19 mouse cellular contexts compared by ENCODE assay signal in the genomic region with DNA sequence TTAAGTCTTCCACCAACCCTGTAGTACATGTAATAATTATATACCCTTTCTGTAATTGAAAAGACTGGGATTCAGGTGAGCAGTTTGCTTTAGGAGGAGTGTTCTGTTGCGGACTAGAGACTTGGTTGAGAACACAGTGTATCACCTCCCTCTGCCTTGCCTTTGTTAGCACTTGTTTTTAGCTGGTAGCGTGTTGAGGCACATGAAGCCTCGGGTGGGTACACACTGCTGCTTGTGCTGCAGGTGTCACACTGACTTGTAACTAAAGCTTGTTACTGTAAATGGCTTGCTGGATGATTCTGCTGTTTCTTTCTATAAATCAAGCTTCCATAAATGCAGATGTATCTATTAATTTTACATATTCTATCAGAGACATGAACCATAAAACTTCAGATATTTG.
"Had no signal": no experiment of that assay in that cellular context is flagged by ENCODE, and none has a peak within 500 bp of the region (broad histone marks: within the 10 kb centered on the region; RNA-seq: fewer than 3 reads in every experiment).

No protein-coding gene starts in this region.

- DNase-seq: liver, postnatal 0 days; lung, adult 2 months; lung, postnatal 14 days; lung, postnatal 36 days; right cerebral cortex, postnatal 14 days; right cerebral cortex, postnatal 4 days; thymus, adult 18-20 months; thymus, postnatal 25 days; thymus, postnatal 4 days had no signal

- H3K36me3 ChIP-seq: liver, embryonic 15.5 days; lung, embryonic 15.5 days; midbrain, embryonic 13.5 days; midbrain, embryonic 15.5 days; neural tube, embryonic 12.5 days; stomach, embryonic 15.5 days had no signal

- ATAC-seq: liver, postnatal 0 days; lung, postnatal 0 days; midbrain, embryonic 13.5 days; midbrain, embryonic 15.5 days had no signal

- H3K9ac ChIP-seq: liver, embryonic 15.5 days; liver, postnatal 0 days; lung, embryonic 15.5 days; midbrain, embryonic 13.5 days; midbrain, embryonic 15.5 days; neural tube, embryonic 12.5 days; stomach, embryonic 15.5 days had no signal

- H3K27ac ChIP-seq: liver, embryonic 15.5 days; lung, embryonic 15.5 days; macrophage; midbrain, embryonic 13.5 days; midbrain, embryonic 15.5 days; neural tube, embryonic 12.5 days; stomach, embryonic 15.5 days had no signal

- H3K27me3 ChIP-seq: liver, embryonic 15.5 days; lung, embryonic 15.5 days; megakaryocyte, embryonic 14.5 days; midbrain, embryonic 13.5 days; midbrain, embryonic 15.5 days; neural tube, embryonic 12.5 days; stomach, embryonic 15.5 days had no signal

- H3K4me1 ChIP-seq: midbrain, embryonic 13.5 days; midbrain, embryonic 15.5 days; neural tube, embryonic 12.5 days had no signal

- H3K9me3 ChIP-seq: liver, embryonic 15.5 days; lung, embryonic 15.5 days; megakaryocyte, embryonic 14.5 days; midbrain, embryonic 13.5 days; midbrain, embryonic 15.5 days; neural tube, embryonic 12.5 days; stomach, embryonic 15.5 days had no signal

- H3K4me2 ChIP-seq: liver, embryonic 15.5 days; lung, embryonic 15.5 days; midbrain, embryonic 11.5 days; midbrain, embryonic 13.5 days; midbrain, embryonic 15.5 days; neural tube, embryonic 12.5 days; stomach, embryonic 15.5 days had no signal

- H3K4me3 ChIP-seq: liver, embryonic 15.5 days; lung, embryonic 15.5 days; megakaryocyte, embryonic 14.5 days; midbrain, embryonic 13.5 days; midbrain, embryonic 15.5 days; neural tube, embryonic 12.5 days; stomach, embryonic 15.5 days had no signal
